Mouse (Mus musculus) ES-E14 (cell line): ENCODE data around the gene Tmem202. TPM values are rescaled to one million over a fixed set of nuclear protein-coding genes. Genes with fewer than 3 reads are reported as not detected.

Source experiments
- DNase-seq: peaks from one replicate; pipeline ENCODE4 v3.0.0-alpha.2; 2013; ENCODE audit warnings: low read depth, low spot score
- H3K27ac ChIP-seq: 2 replicates; pipeline ENCODE4 v1.5.1; 2012; ENCODE audit warnings: low read depth, mild to moderate bottlenecking, low read length, moderate library complexity, mixed read lengths; ENCODE audit not compliant: poor library complexity, insufficient read depth, severe bottlenecking
- H3K36me3 ChIP-seq: 2 replicates; pipeline ENCODE4 v1.6.1; 2012; ENCODE audit warnings: mild to moderate bottlenecking, low read length, moderate library complexity, mixed read lengths; ENCODE audit not compliant: control insufficient read depth, poor library complexity, insufficient read depth, severe bottlenecking
- H3K4me1 ChIP-seq, 2 experiments: fragments of 150-350 bp in 1 of 2; sonication (generic) in 1 of 2; 2 replicates each; pipeline ENCODE4 v1.6.1; 2012; ENCODE audit warnings: low read length in 2 of 2, mild to moderate bottlenecking in 1 of 2, mixed read lengths in 1 of 2; ENCODE audit not compliant: control insufficient read depth in 2 of 2, insufficient read depth in 2 of 2, poor library complexity in 1 of 2
- H3K4me3 ChIP-seq, 2 experiments: fragments of 150-350 bp in 1 of 2; sonication (generic) in 1 of 2; 2 replicates each; pipeline ENCODE4 v1.5.1; 2012; ENCODE audit warnings: low read length in 2 of 2, low read depth in 1 of 2, mild to moderate bottlenecking in 1 of 2, mixed read lengths in 1 of 2; ENCODE audit not compliant: insufficient read depth in 1 of 2, poor library complexity in 1 of 2, severe bottlenecking in 1 of 2
- H3K9ac ChIP-seq: 2 replicates; pipeline ENCODE4 v1.6.1; 2012; ENCODE audit warnings: low read depth, mild to moderate bottlenecking, low read length, mixed read lengths; ENCODE audit not compliant: poor library complexity, insufficient read depth, severe bottlenecking
- H3K9me3 ChIP-seq: fragments of 150-350 bp; sonication (generic); 2 replicates; pipeline ENCODE4 v1.6.1; 2012; ENCODE audit warnings: low read depth, mild to moderate bottlenecking, low read length; ENCODE audit not compliant: control insufficient read depth, insufficient read depth
- CHD2 ChIP-seq: IDR thresholded peaks from 2 replicates; pipeline ENCODE4 v1.6.1; 2014; ENCODE audit warnings: mild to moderate bottlenecking, low read depth, low read length, inconsistent platforms
- HCFC1 ChIP-seq: IDR thresholded peaks from 2 replicates; pipeline ENCODE4 v1.6.1; 2012; ENCODE audit warnings: low read length, inconsistent platforms, borderline replicate concordance; ENCODE audit not compliant: insufficient read depth
- MAFK ChIP-seq: IDR thresholded peaks from 2 replicates; pipeline ENCODE4 v1.6.1; 2014; ENCODE audit warnings: mild to moderate bottlenecking, low read depth, low read length, inconsistent platforms; ENCODE audit not compliant: insufficient read depth
- ZC3H11A ChIP-seq: IDR thresholded peaks from 2 replicates; pipeline ENCODE4 v1.6.1; 2012; ENCODE audit warnings: low read depth, mild to moderate bottlenecking, inconsistent platforms, low read length, borderline replicate concordance
- ZNF384 ChIP-seq: IDR thresholded peaks from 2 replicates; pipeline ENCODE4 v1.6.1; 2012; ENCODE audit warnings: low read depth, low read length, inconsistent platforms
- in situ Hi-C, 2 experiments: fragments of 600-800 bp; cut with MboI; formaldehyde crosslinking; loops; one replicate each; pipeline ENCODE4 v1.15.1; 2025; ENCODE audit warnings: low sequenced_read_pairs in 2 of 2, inconsistent platforms in 1 of 2; ENCODE audit not compliant: unreplicated experiment in 2 of 2
- total RNA-seq: library from RNA; depleted of rRNA; stranded (reverse); fragments of 300-350 nt; gene quantifications from 2 replicates; pipeline ENCODE4 v1.2.3, GENCODE M21; 2012

Tmem202 gene
- total RNA-seq, 1 experiment = not detected

- no peaks in the 10 kb centered on the region for H3K9me3 ChIP-seq
- no peak overlapping the region for H3K9ac ChIP-seq
- H3K27ac ChIP-seq = no peak overlapping the region
- in situ Hi-C loops = no loop called here
- no peak for TF ChIP-seq MAFK
- TF ChIP-seq ZC3H11A = no peak; the same call in 1 of the 2 replicates
- no peak for TF ChIP-seq CHD2
- TF ChIP-seq HCFC1 = no peak
- TF ChIP-seq ZNF384 = no peak
- no peaks in the 10 kb centered on the region for H3K4me1 ChIP-seq
- peaks cover 15% of the 10 kb centered on the region; the same call in 1 of the 2 replicates for H3K36me3 ChIP-seq
- no peak overlapping the region for H3K4me3 ChIP-seq
- DNase-seq = peak; percentile 58
Observed at GRCm38 (mm10) chr9:59567111-59567510, 27.5 kb upstream of the Tmem202 start.

DNA sequence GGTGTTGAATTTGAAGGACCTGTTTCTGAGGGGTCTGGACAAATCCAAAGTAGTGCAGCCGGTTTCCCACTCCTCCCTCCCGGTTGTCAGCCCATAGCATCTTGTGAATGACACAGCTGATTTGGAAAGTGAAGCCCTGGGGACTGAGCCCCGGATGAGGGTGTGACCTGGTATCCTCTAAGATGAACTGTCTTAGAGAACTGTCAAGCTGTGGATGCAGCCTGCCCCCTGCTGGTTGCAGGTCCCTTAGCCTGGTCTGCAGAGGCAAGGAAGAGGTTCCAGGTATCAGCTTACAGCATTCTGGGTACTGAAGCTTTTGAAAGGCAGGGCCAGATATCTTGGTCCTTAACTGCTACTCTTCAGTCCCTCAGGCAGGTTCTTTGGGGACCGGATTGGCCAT lies 26.0 kb upstream of the Tmem202 start:
- Histone ChIP-seq H3K4me3 (no peak overlapping the region), H3K27ac (no peak overlapping the region), H3K4me1 (no peaks in the 10 kb centered on the region), H3K9me3 (no peaks in the 10 kb centered on the region), H3K9ac (no peak overlapping the region), H3K36me3 (peaks cover 19% of the 10 kb centered on the region; the same call in 1 of the 2 replicates)
- peak; percentile 88 for DNase-seq
- in situ Hi-C loops = no loop called here
- TF ChIP-seq CHD2 (no peak), MAFK (peak; percentile 45; the same call in 1 of the 2 replicates), ZC3H11A (peak; percentile 59; the same call in 1 of the 2 replicates)

DNA sequence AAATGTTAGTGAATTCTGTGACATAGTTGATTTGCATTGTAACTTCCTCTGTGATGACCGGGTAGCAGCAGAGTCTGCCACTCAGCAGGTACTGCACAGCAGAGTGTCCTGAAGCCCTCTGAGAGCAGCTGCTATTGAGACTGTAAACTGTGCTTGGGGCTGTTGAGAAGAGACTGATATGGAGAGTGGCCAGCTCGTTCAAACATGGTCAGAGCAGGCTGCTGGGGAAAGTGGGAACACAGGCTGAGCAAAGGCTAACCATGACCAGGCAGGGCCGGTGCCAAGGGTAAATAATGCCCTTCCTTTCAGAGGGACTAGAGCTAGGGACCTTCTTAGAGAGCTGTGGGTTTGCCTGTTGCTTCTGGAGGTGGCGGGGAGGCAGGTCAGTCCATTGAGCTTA lies 14.1 kb upstream of the Tmem202 start:
- Histone ChIP-seq H3K4me3 (no peak overlapping the region), H3K4me1 (0 out of 4 replicates have a peak, but pooled peaks cover 0 to 4% of the 10 kb centered on the region in 2 experiments), H3K9ac (no peak overlapping the region), H3K9me3 (no peaks in the 10 kb centered on the region), H3K36me3 (peaks cover 25% of the 10 kb centered on the region; the same call in 1 of the 2 replicates), H3K27ac (no peak overlapping the region)
- TF ChIP-seq MAFK (no peak), ZC3H11A (no peak), HCFC1 (no peak), ZNF384 (no peak), CHD2 (no peak)
- no peak for DNase-seq
- in situ Hi-C loops = no loop called here

DNA sequence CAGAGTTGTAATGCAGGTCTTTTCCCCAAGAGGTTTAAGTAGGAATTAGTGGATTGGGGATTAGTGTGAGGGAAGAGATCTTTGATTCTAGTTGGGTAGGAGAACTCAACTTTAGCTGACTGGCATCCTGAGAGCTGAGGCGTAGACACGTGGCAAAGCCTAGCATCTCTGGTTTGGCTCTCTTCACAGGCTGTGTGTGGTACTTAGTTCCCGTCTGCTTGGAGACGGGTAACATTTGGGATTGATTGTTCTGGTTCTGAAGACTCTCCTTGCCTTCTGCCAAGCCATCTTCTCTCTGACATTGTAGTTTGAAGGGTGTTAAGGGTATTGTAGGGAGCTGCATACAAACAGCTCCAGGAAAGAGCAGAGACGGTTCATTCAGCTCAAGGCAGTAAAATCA lies 13.0 kb upstream of the Tmem202 start:
- TF ChIP-seq HCFC1 (no peak), MAFK (no peak), CHD2 (no peak), ZC3H11A (no peak), ZNF384 (no peak)
- no peak overlapping the region for H3K4me3 ChIP-seq

DNA sequence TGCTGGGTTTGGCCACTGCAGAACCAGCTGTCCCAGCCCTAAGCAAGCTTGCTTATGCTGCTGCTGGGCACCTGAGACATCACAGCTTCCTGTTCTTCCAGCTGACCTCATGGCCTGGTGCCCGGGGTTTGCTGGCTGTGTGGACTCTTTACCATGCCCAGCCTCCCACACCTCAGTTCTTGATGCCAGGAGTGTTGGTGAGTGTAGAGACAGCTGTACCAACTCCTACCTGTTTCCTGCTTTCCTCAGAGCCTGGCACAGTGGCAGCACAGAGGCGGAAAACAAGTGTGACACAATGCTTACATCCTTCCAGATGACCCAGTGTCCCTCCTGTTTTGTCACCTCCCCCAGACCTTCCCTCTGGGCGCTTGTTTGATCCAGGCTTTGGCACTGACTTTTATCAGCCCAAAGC lies 12.0 kb upstream of the Tmem202 start:
- no peak overlapping the region for H3K9ac ChIP-seq
- peaks cover 21% of the 10 kb centered on the region; the same call in 1 of the 2 replicates for H3K36me3 ChIP-seq
- H3K9me3 ChIP-seq = no peaks in the 10 kb centered on the region
- TF ChIP-seq MAFK (no peak), CHD2 (no peak), HCFC1 (no peak), ZNF384 (no peak), ZC3H11A (no peak)
- no peak for DNase-seq
- in situ Hi-C loops = no loop called here
- no peak overlapping the region for H3K27ac ChIP-seq
- no peak overlapping the region for H3K4me3 ChIP-seq
- peaks cover 2 to 6% of the 10 kb centered on the region in 2 experiments; a peak in 2 of 4 replicates for H3K4me1 ChIP-seq

More for the DNA sequence above, 13.0 kb upstream of the Tmem202 start:
- no peak for DNase-seq
- Histone ChIP-seq H3K9me3 (no peaks in the 10 kb centered on the region), H3K27ac (no peak overlapping the region), H3K36me3 (peaks cover 24% of the 10 kb centered on the region; the same call in 1 of the 2 replicates), H3K4me1 (peaks cover 0 to 6% of the 10 kb centered on the region in 2 experiments; a peak in 1 of 4 replicates), H3K9ac (no peak overlapping the region)
- in situ Hi-C loops = no loop called here
